Mouse (Mus musculus) heart, embryonic 12.5 days (tissue): ENCODE measurements around the gene H2afy2. TPM values are rescaled to one million over a fixed set of nuclear protein-coding genes. Genes with fewer than 3 reads are reported as not detected.

Source experiments
- ATAC-seq: fragments of 200-750 bp; cut with Nextera tagmentation; 2 replicates; pipeline ENCODE4 v1.8.0; 2017; ENCODE audit warnings: moderate TSS enrichment, moderate library complexity; ENCODE audit not compliant: insufficient number of reproducible peaks, low FRiP score
- H3K27ac ChIP-seq: fragments of 300-500 bp; sonication (generic); 2 replicates; pipeline ENCODE4 v1.5.1; 2016; ENCODE audit warnings: mild to moderate bottlenecking, moderate library complexity; ENCODE audit not compliant: poor library complexity, severe bottlenecking
- H3K27me3 ChIP-seq: fragments of 300-500 bp; sonication (generic); replicated peaks from 2 replicates; pipeline ENCODE4 v1.6.1; 2016; ENCODE audit warnings: mild to moderate bottlenecking, moderate library complexity
- H3K36me3 ChIP-seq: fragments of 300-500 bp; sonication (generic); 2 replicates; pipeline ENCODE4 v1.6.1; 2016; ENCODE audit warnings: mild to moderate bottlenecking, moderate library complexity
- H3K4me1 ChIP-seq: fragments of 300-500 bp; sonication (generic); replicated peaks from 2 replicates; pipeline ENCODE4 v1.6.1; 2016; ENCODE audit warnings: mild to moderate bottlenecking
- H3K4me2 ChIP-seq: fragments of 300-500 bp; sonication (generic); 2 replicates; pipeline ENCODE4 v1.6.1; 2016; ENCODE audit warnings: mild to moderate bottlenecking, moderate library complexity
- H3K4me3 ChIP-seq: fragments of 300-500 bp; sonication (generic); 2 replicates; pipeline ENCODE4 v1.5.1; 2016; ENCODE audit warnings: mild to moderate bottlenecking
- H3K9ac ChIP-seq: fragments of 300-500 bp; sonication (generic); 2 replicates; pipeline ENCODE4 v1.6.1; 2016; ENCODE audit warnings: mild to moderate bottlenecking, moderate library complexity
- H3K9me3 ChIP-seq: fragments of 300-500 bp; sonication (generic); replicated peaks from 2 replicates; pipeline ENCODE4 v1.6.1; 2016; ENCODE audit warnings: mild to moderate bottlenecking, moderate library complexity
- WGBS: fragments of 180-500 bp; shearing (Covaris S2); methylation state at CpG from one replicate; pipeline ENCODE4 v1.1.7; 2016; 5-methylcytosine and 5-hydroxymethylcytosine counted together
- polyA plus RNA-seq: library from polyadenylated mRNA; unstranded; fragments of >200 nt; fragmentation: Nextera tagmentation; extraction: Ambion mirVana; gene quantifications from 2 replicates; pipeline ENCODE4 v1.2.1, GENCODE M21; 2016

Gene H2afy2
- polyA plus RNA-seq, 1 experiment from 2014 or later = 72.7 TPM

DNA sequence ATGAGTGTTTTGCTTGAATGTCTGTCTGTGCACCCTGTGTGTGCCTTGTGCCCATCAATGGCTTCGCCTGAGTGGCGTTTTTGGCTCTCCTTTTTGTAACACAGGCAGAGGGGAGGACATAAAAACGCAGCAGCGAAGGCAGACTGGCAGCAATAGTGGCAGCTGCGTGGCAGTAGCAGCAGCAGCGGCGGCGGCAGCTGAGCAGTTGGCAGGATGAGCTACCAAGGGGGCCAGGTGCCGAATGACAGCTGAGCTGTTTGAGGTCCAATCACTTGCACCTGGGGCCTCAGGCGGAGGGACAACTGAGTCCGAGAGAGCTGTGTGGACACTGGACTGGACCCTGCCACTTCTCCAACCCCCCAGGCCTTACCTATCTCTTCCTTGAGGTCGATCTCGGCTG lies 36.6 kb downstream of the H2afy2 start:
- Histone ChIP-seq H3K9ac (no peak overlapping the region), H3K9me3 (peaks cover 10% of the 10 kb centered on the region), H3K4me2 (no peak overlapping the region), H3K27me3 (no peaks in the 10 kb centered on the region), H3K36me3 (peaks cover 94% of the 10 kb centered on the region), H3K27ac (no peak overlapping the region), H3K4me1 (no peaks in the 10 kb centered on the region), H3K4me3 (no peak overlapping the region)
- ATAC-seq = no peak
- WGBS = 86% methylated on average over 13 of the region's 13 CpGs

DNA sequence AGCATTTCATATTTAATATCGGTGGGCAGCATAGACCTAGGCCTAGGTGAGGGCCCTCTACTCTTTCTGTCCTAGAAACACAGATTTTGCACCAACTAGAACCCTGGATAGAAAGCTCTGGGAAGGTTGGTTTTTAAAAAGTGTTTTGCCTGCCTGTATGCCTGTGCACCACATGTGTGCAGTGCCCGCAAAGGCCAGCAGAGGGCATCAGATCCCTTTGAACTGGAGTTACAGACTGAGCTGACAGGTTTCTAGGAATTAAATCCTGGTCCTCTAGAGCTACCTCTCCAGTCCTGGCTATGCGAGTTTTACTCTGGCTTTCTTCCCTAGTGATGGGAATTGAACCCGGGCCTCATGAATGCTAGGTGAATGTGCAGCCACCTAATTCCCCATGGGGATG lies 38.8 kb downstream of the H2afy2 start:
- no peak overlapping the region for H3K4me3 ChIP-seq
- H3K27ac ChIP-seq = no peak overlapping the region
- ATAC-seq = no peak
- peaks cover 10% of the 10 kb centered on the region for H3K9me3 ChIP-seq
- H3K9ac ChIP-seq = no peak overlapping the region
- 86% methylated on average over 4 of the region's 4 CpGs for WGBS
- H3K4me1 ChIP-seq = no peaks in the 10 kb centered on the region
- no peak overlapping the region for H3K4me2 ChIP-seq
- H3K36me3 ChIP-seq = peaks cover 95% of the 10 kb centered on the region
- no peaks in the 10 kb centered on the region for H3K27me3 ChIP-seq

DNA sequence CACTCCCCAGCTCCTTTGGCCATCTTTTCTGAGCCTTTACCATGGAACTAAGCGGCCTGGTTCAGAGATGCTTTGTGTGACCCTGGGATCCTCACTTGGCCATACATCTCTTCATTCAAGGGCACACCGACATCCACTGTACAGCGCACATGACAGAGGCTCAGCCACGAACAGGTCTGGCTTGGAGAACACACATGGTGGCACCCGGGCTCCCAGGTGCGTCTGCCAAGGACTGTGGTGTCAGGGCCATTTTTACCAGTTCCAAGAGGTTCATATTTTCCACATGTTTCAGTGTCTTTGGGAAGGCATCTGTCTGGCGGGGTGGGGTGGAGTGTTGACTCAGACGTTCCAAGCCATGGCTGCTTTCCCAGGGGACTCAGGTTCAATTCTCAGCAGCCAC lies 41.6 kb downstream of the H2afy2 start:
- no peaks in the 10 kb centered on the region for H3K4me1 ChIP-seq
- no peak overlapping the region for H3K27ac ChIP-seq
- no peak overlapping the region for H3K9ac ChIP-seq
- peaks cover 95% of the 10 kb centered on the region for H3K36me3 ChIP-seq
- peaks cover 10% of the 10 kb centered on the region for H3K9me3 ChIP-seq
- H3K4me3 ChIP-seq = no peak overlapping the region
- no peak overlapping the region for H3K4me2 ChIP-seq
- no peaks in the 10 kb centered on the region for H3K27me3 ChIP-seq
- 88% methylated on average over 8 of the region's 8 CpGs for WGBS
- ATAC-seq = no peak

DNA sequence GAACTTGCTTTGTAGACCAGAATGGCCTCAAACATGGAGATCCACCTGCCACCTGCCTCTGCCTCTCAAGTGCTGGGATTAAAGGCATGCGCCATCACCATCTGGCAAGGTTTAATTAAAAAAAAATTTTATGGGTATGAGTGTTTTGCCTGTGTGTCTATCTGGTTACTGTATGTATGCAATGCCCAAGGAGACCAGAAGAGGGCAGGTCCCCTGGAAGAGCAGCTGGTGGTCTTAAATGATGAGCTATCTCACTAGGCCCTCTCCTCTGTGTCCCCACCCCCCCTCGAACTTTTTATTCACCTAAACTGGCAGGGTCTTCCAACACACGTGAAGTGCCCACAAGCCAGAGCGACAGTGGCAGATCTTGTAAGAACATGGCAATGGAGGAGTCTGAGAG lies 42.1 kb downstream of the H2afy2 start:
- H3K27ac ChIP-seq = no peak overlapping the region
- no peak overlapping the region for H3K4me3 ChIP-seq
- peaks cover 95% of the 10 kb centered on the region for H3K36me3 ChIP-seq
- H3K4me2 ChIP-seq = no peak overlapping the region
- no peaks in the 10 kb centered on the region for H3K4me1 ChIP-seq
- 88% methylated on average over 4 of the region's 4 CpGs for WGBS
- no peak for ATAC-seq
- no peak overlapping the region for H3K9ac ChIP-seq
- no peaks in the 10 kb centered on the region for H3K27me3 ChIP-seq
- peaks cover 10% of the 10 kb centered on the region for H3K9me3 ChIP-seq

DNA sequence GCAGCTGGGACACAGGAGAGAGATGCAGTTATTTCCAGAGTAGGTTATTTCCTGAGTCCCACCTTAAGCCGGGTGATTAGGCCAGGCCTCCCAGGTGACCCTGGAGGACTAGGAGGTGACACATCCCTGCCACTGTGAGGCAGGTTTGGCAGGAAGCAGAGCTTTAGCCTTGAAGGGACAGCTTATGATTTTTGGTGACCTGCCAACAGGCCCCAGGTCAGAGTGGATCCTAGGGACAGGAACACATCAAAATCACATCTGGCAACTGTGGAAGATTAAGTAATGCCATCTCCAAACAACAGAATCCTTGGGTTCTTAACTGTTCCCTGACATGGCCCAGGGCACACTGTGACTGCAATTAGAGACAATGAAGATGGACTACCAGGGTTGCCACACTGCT lies 42.6 kb downstream of the H2afy2 start:
- H3K9me3 ChIP-seq = peaks cover 10% of the 10 kb centered on the region
- H3K36me3 ChIP-seq = peaks cover 94% of the 10 kb centered on the region
- H3K9ac ChIP-seq = no peak overlapping the region
- H3K27ac ChIP-seq = no peak overlapping the region
- no peak for ATAC-seq
- no peak overlapping the region for H3K4me3 ChIP-seq
- WGBS = 74% methylated on average over 1 of the region's 1 CpGs
- no peaks in the 10 kb centered on the region for H3K4me1 ChIP-seq
- H3K4me2 ChIP-seq = no peak overlapping the region
- H3K27me3 ChIP-seq = no peaks in the 10 kb centered on the region

DNA sequence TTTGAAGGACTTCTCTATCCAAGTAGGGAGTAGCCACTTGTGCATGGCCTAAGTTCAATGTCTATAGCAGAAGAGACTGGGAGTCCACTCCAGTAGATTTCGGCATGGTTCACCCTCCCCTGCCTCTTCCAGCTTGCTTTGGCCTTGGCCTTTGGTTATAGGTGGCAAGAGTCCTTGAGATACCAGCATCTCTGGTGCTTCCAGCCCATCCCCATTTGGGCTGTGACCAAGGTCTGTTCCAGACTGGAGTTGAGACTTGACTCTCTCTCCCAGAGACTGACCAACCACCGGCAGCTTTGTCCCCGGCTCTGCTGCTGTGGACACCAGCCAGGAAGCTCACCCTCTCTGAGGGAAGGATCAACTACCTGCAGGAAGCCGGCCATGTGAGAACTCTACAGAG lies 45.8 kb downstream of the H2afy2 start:
- Histone ChIP-seq H3K9ac (no peak overlapping the region), H3K27ac (no peak overlapping the region), H3K4me1 (no peaks in the 10 kb centered on the region), H3K4me2 (no peak overlapping the region), H3K27me3 (no peaks in the 10 kb centered on the region), H3K36me3 (peaks cover 64% of the 10 kb centered on the region), H3K9me3 (no peaks in the 10 kb centered on the region), H3K4me3 (no peak overlapping the region)
- ATAC-seq = no peak
- WGBS = 83% methylated on average over 4 of the region's 4 CpGs

DNA sequence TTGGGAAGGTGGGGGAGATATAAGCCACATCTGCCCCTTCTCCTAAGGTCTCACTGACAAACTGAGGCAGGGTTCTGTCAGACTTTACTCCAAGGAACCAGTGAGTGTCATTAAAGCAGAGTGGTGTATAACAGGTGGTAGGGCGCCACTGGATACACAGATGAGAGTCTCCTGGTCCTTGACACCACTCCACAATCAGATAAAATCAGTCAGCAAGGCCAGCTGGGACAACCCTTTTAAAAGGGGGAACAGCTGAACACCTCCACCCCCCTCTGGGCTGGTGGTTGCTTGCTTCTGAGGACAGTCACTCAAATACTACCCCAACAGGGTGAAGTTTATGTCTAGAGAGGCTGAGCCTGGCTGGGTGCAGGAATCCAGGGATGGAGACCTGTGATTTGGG lies 46.4 kb downstream of the H2afy2 start:
- Histone ChIP-seq H3K9me3 (no peaks in the 10 kb centered on the region), H3K36me3 (peaks cover 58% of the 10 kb centered on the region), H3K27me3 (no peaks in the 10 kb centered on the region), H3K4me1 (no peaks in the 10 kb centered on the region), H3K9ac (no peak overlapping the region), H3K4me2 (no peak overlapping the region), H3K27ac (no peak overlapping the region), H3K4me3 (no peak overlapping the region)
- no peak for ATAC-seq
- WGBS = 74% methylated on average over 1 of the region's 1 CpGs

DNA sequence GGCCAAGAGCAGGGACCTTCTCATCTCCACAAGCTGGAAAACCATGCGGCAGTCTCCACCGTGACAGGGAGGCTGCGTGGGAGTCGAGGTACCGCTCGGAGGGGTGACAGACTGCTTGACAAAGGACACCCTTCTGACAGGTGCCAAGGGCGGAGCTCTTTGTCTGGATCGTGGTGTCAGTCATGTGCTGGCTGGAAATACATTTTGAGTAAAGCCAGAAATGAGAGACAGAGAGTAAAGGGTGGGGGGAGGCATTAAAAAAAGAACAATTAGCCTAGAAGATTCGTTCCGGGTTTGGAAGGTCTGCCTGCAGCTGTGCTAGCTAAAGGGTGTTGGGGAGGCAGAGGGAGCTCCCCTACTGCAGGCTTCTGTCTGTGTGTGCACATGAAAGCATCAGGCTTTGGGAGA lies 47.3 kb downstream of the H2afy2 start:
- Histone ChIP-seq H3K9ac (no peak overlapping the region), H3K9me3 (no peaks in the 10 kb centered on the region), H3K36me3 (peaks cover 50% of the 10 kb centered on the region), H3K4me3 (no peak overlapping the region), H3K4me2 (no peak overlapping the region), H3K4me1 (no peaks in the 10 kb centered on the region), H3K27ac (no peak overlapping the region), H3K27me3 (no peaks in the 10 kb centered on the region)
- no peak for ATAC-seq
- WGBS = 64% methylated on average over 10 of the region's 10 CpGs

DNA sequence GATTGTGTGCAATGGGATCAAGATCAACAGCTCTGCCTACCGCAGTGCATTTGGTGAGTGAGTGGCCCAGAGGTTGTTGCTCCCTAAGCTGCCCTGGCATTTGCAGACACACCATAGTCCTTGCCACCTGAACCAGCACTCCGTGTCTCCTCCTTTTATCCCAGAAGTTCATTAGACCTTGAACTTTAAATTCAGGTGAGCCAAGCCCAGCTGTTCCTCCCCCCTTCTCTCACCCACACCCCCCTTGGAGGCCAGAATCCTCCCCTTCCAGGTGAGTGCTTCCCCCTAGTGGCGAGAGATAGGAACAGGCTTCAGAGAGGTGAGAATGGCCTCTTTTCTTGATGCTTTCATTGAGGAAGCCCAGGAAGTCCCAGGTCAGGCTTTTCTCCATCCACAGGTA lies 49.6 kb downstream of the H2afy2 start:
- Histone ChIP-seq H3K4me3 (no peak overlapping the region), H3K4me1 (no peaks in the 10 kb centered on the region), H3K4me2 (no peak overlapping the region), H3K36me3 (peaks cover 42% of the 10 kb centered on the region), H3K27ac (no peak overlapping the region), H3K9me3 (0 out of 2 replicates have a peak, but pooled peaks cover 5% of the 10 kb centered on the region), H3K9ac (no peak overlapping the region), H3K27me3 (no peaks in the 10 kb centered on the region)
- ATAC-seq = no peak
- WGBS = 43% methylated on average over 3 of the region's 3 CpGs

DNA sequence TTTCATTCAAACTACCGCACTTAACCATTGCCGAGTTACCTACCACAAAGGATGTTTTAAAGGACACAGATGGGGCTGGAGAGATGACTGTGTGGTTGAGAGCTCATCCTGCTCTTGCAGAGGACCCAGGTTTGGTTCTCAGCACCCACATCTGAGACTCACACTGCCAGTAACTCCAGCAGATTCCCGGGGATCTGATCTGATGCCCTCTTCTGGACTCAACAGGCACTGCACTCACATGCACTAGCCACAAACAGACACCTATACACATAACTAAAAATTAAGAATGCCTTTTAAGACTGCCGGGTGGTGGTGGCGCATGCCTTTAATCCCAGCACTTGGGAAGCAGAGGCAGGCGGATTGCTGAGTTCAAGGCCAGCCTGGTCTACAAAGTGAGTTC lies 53.8 kb downstream of the H2afy2 start:
- Histone ChIP-seq H3K4me1 (no peaks in the 10 kb centered on the region), H3K27ac (no peak overlapping the region), H3K4me2 (no peak overlapping the region), H3K4me3 (no peak overlapping the region), H3K36me3 (peaks cover 42% of the 10 kb centered on the region), H3K9me3 (0 out of 2 replicates have a peak, but pooled peaks cover 5% of the 10 kb centered on the region), H3K27me3 (no peaks in the 10 kb centered on the region), H3K9ac (no peak overlapping the region)
- ATAC-seq = no peak
- 91% methylated on average over 6 of the region's 6 CpGs for WGBS

DNA sequence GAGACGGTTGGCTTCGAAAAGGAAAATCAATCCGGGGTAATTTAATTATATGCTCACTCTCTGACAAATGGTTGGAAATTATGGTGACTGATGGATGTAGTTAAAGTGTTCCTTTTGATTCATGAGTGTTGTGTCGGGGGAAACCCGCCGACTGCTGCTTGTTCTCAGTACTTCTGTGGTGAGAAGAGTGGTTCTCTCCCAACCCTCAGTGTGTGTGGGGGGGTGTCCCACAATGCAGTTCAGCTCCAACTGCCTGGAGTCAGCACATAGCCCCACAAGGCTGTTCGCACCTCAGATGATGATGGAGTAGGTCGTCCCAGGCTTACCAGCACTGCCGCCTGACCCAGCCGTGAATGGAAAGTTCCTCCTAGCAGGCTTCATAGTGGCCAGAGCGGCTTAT lies 54.8 kb downstream of the H2afy2 start:
- H3K9ac ChIP-seq = no peak overlapping the region
- no peak overlapping the region for H3K4me2 ChIP-seq
- H3K27me3 ChIP-seq = no peaks in the 10 kb centered on the region
- no peaks in the 10 kb centered on the region for H3K4me1 ChIP-seq
- no peak overlapping the region for H3K27ac ChIP-seq
- no peak overlapping the region for H3K4me3 ChIP-seq
- ATAC-seq = no peak
- H3K9me3 ChIP-seq = 0 out of 2 replicates have a peak, but pooled peaks cover 5% of the 10 kb centered on the region
- WGBS = 79% methylated on average over 11 of the region's 11 CpGs
- peaks cover 42% of the 10 kb centered on the region for H3K36me3 ChIP-seq

DNA sequence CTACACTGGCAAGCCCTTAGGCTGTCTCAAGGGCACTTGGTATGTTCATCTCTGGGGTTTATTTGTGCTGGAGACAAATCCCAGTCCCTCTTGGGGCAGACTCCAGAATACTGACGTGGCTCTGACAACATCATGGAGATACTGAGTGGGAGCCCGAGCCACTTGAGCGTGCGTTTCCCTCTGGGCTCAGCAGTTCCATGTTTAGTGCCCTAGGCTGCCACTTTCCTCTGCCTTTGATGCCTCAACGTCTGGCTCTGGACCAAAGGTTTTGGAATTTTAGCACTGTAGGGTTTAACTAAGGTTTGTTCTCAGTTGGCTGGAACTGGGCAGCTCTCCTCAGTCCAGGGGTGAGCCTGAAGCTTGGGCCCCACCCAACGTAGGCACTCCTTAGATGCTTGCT lies 60.7 kb downstream of the H2afy2 start:
- Histone ChIP-seq H3K4me2 (no peak overlapping the region), H3K4me1 (peaks cover 6% of the 10 kb centered on the region; the same call in 1 of the 2 replicates), H3K9ac (no peak overlapping the region), H3K36me3 (peaks cover 17% of the 10 kb centered on the region), H3K27me3 (no peaks in the 10 kb centered on the region), H3K27ac (no peak overlapping the region), H3K4me3 (no peak overlapping the region), H3K9me3 (no peaks in the 10 kb centered on the region)
- WGBS = 56% methylated on average over 6 of the region's 6 CpGs
- no peak for ATAC-seq
